Comparison of ENCODE assay signal across 8 mouse cellular contexts in genomic region chr7:30563906-30564280, GRCm38 (mm10). TPM values are rescaled to one million over a fixed set of nuclear protein-coding genes. Genes with fewer than 3 reads are reported as not detected.
DNase-seq lines count a peak whose midpoint lies in the region; ATAC-seq and TF ChIP-seq lines count a peak whose summit lies in the region.

No protein-coding gene starts in this region.

- intact Hi-C loops in left cerebral cortex, adult 2 months (cut with DNase I) = loop anchor here (2.0 kb wide), 1 partner anchor 25 kb away; the partner anchor contains the start of gene Kmt2b

- H3K4me1 ChIP-seq in intestine, embryonic 16.5 days (ENCODE audit: control insufficient read depth, insufficient read depth, low read length) = peaks cover 12% of the 10 kb centered on the region
- H3K4me1 ChIP-seq in neural tube, embryonic 15.5 days = peaks cover 30% of the 10 kb centered on the region

- H3K4me3 ChIP-seq in left cerebral cortex, adult 2 months = peak overlapping the region; percentile 76
- peak overlapping the region; percentile 85 for H3K4me3 ChIP-seq in intestine, embryonic 16.5 days (ENCODE audit: low read length)
- peak overlapping the region; percentile 71 for H3K4me3 ChIP-seq in neural tube, embryonic 15.5 days (replicated peaks)

- TF ChIP-seq CTCF in left cerebral cortex, adult 2 months (IDR thresholded peaks at IDR 0.05) = no peak

- WGBS in intestine, embryonic 16.5 days = 22% methylated on average over 6 of the region's 6 CpGs
- 23% methylated on average over 6 of the region's 6 CpGs for WGBS in neural tube, embryonic 15.5 days

- H3K4me2 ChIP-seq in intestine, embryonic 16.5 days (ENCODE audit: low read depth, low read length) = peak overlapping the region; percentile 58
- H3K4me2 ChIP-seq in neural tube, embryonic 15.5 days = peak overlapping the region; percentile 79

- H3K9ac ChIP-seq in intestine, embryonic 16.5 days (ENCODE audit: low read depth, low read length) = peak overlapping the region; percentile 88
- H3K9ac ChIP-seq in neural tube, embryonic 15.5 days (replicated peaks) = peak overlapping the region; percentile 80

- no peaks in the 10 kb centered on the region for H3K27me3 ChIP-seq in intestine, embryonic 16.5 days (replicated peaks; ENCODE audit: control insufficient read depth, insufficient read depth, low read length)
- no peaks in the 10 kb centered on the region for H3K27me3 ChIP-seq in neural tube, embryonic 15.5 days (replicated peaks)

- DNase-seq in left cerebral cortex, adult 2 months (ENCODE audit: extremely low spot score in 1 of 2, low spot score in 2 of 2) = no peak
- no peak for DNase-seq in left cerebral cortex, adult 8-10 months (ENCODE audit: low spot score in 2 of 2)
- DNase-seq in c-Kit-negative CD71-positive TER-119-positive erythroid progenitor cells, embryonic 14.5 days (ENCODE audit: low read depth, low spot score) = peak; percentile 17
- DNase-seq in layer of hippocampus, adult 9-11 months = no peak
- DNase-seq in frontal cortex, postnatal 14 days (ENCODE audit: low spot score in 2 of 2) = no peak
- no peak for DNase-seq in cerebellum, postnatal 14 days

- H3K9me3 ChIP-seq in intestine, embryonic 16.5 days (ENCODE audit: control insufficient read depth, low read length) = no peaks in the 10 kb centered on the region
- H3K9me3 ChIP-seq in neural tube, embryonic 15.5 days (replicated peaks) = no peaks in the 10 kb centered on the region

- peaks cover 10% of the 10 kb centered on the region for H3K36me3 ChIP-seq in intestine, embryonic 16.5 days (ENCODE audit: control insufficient read depth, insufficient read depth, low read length)
- H3K36me3 ChIP-seq in neural tube, embryonic 15.5 days = peaks cover 32% of the 10 kb centered on the region

- no peak for ATAC-seq in intestine, embryonic 16.5 days
- no peak for ATAC-seq in neural tube, embryonic 15.5 days (ENCODE audit: low FRiP score)

- H3K27ac ChIP-seq in left cerebral cortex, adult 2 months = no peak overlapping the region
- H3K27ac ChIP-seq in intestine, embryonic 16.5 days (ENCODE audit: low read length) = peak overlapping the region; percentile 98
- peak overlapping the region; percentile 93 for H3K27ac ChIP-seq in neural tube, embryonic 15.5 days (replicated peaks)

RNA-seq across cellular contexts. Expression of gene Psenen, which starts 0.5 kb away (rescaled TPM):
- total RNA-seq in left cerebral cortex, adult 2 months (2021) = 10 to 100 TPM; 84.9 to 93.8 TPM
- total RNA-seq in left cerebral cortex, adult 8-10 months (2022) = 100 to 1,000 TPM in 3 of 4 experiments, 10 to 100 TPM in 1; 97.2 to 102 (median 101) TPM
- 158 and 168 TPM in 2 replicates for polyA plus RNA-seq in intestine, embryonic 16.5 days (2015; fragmentation: Nextera tagmentation; extraction: Ambion mirVana)
- 136 and 139 TPM in 2 replicates for polyA plus RNA-seq in neural tube, embryonic 15.5 days (2015; fragmentation: Nextera tagmentation; extraction: Ambion mirVana)

RNA-seq across cellular contexts. Expression of gene Gm49396, which starts 0.7 kb away (rescaled TPM):
- total RNA-seq in left cerebral cortex, adult 2 months (2021) = 1 to 10 TPM; 6.4 to 8.8 TPM
- 1 to 10 TPM; 5.7 to 7.5 (median 6.3) TPM for total RNA-seq in left cerebral cortex, adult 8-10 months (2022)
- polyA plus RNA-seq in intestine, embryonic 16.5 days (2015; fragmentation: Nextera tagmentation; extraction: Ambion mirVana) = 9.2 and 9.3 TPM in 2 replicates
- polyA plus RNA-seq in neural tube, embryonic 15.5 days (2015; fragmentation: Nextera tagmentation; extraction: Ambion mirVana) = 14.6 and 14.8 TPM in 2 replicates

RNA-seq across cellular contexts. Expression of gene U2af1l4, which starts 0.8 kb away (rescaled TPM):
- 10 to 100 TPM; 67.4 to 74.4 TPM for total RNA-seq in left cerebral cortex, adult 2 months (2021)
- total RNA-seq in left cerebral cortex, adult 8-10 months (2022) = 10 to 100 TPM; 61.5 to 76.6 (median 71.7) TPM
- polyA plus RNA-seq in intestine, embryonic 16.5 days (2015; fragmentation: Nextera tagmentation; extraction: Ambion mirVana) = 71.2 and 73.8 TPM in 2 replicates
- 84.2 and 95.2 TPM in 2 replicates for polyA plus RNA-seq in neural tube, embryonic 15.5 days (2015; fragmentation: Nextera tagmentation; extraction: Ambion mirVana)

RNA-seq across cellular contexts. Expression of gene Igflr1, which starts 1.3 kb away (rescaled TPM):
- 1 to 10 TPM; 3.8 to 6.6 TPM for total RNA-seq in left cerebral cortex, adult 2 months (2021)
- 1 to 10 TPM; 2.5 to 3.8 (median 2.8) TPM for total RNA-seq in left cerebral cortex, adult 8-10 months (2022)
- polyA plus RNA-seq in intestine, embryonic 16.5 days (2015; fragmentation: Nextera tagmentation; extraction: Ambion mirVana) = 3.7 and 5.4 TPM in 2 replicates
- 4.1 and 4.7 TPM in 2 replicates for polyA plus RNA-seq in neural tube, embryonic 15.5 days (2015; fragmentation: Nextera tagmentation; extraction: Ambion mirVana)

RNA-seq across cellular contexts. Expression of gene Lin37, which starts 4.3 kb away (rescaled TPM):
- 10 to 100 TPM; 42.9 to 43.2 TPM for total RNA-seq in left cerebral cortex, adult 2 months (2021)
- 10 to 100 TPM; 33.8 to 45.0 (median 41.1) TPM for total RNA-seq in left cerebral cortex, adult 8-10 months (2022)
- polyA plus RNA-seq in intestine, embryonic 16.5 days (2015; fragmentation: Nextera tagmentation; extraction: Ambion mirVana) = 44.5 and 50.0 TPM in 2 replicates
- 55.6 and 61.8 TPM in 2 replicates for polyA plus RNA-seq in neural tube, embryonic 15.5 days (2015; fragmentation: Nextera tagmentation; extraction: Ambion mirVana)
